Mouse (Mus musculus) megakaryocyte, embryonic 14.5 days (primary cell): ENCODE results near the gene Rph3al. TPM values are rescaled to one million over a fixed set of nuclear protein-coding genes. Genes with fewer than 3 reads are reported as not detected.

Source experiments
- H3K27me3 ChIP-seq: replicated peaks from 2 replicates; pipeline ENCODE3; 2012; ENCODE audit warnings: inconsistent platforms
- H3K36me3 ChIP-seq: replicated peaks from 2 replicates; pipeline ENCODE3; 2012; ENCODE audit warnings: low read length, inconsistent platforms, mixed read lengths
- H3K4me1 ChIP-seq: 2 replicates; pipeline ENCODE4 v1.6.1; 2012; ENCODE audit warnings: inconsistent platforms
- H3K4me3 ChIP-seq: replicated peaks from 2 replicates; pipeline ENCODE3; 2012; ENCODE audit warnings: moderate library complexity, mild to moderate bottlenecking, inconsistent platforms
- H3K9me3 ChIP-seq: 2 replicates; pipeline ENCODE4 v1.6.1; 2012; ENCODE audit warnings: inconsistent platforms
- FLI1 ChIP-seq: IDR thresholded peaks from 2 replicates; pipeline ENCODE4 v1.6.1; 2012; ENCODE audit warnings: low read length, inconsistent platforms, mixed read lengths
- GATA1 ChIP-seq: IDR thresholded peaks from 3 replicates; pipeline ENCODE4 v1.6.1; 2012; ENCODE audit warnings: mixed read lengths, low read length, inconsistent platforms, borderline replicate concordance
- polyA plus RNA-seq: library from polyadenylated mRNA; stranded (reverse); fragments of >175 nt; gene quantifications from 2 replicates; pipeline ENCODE4 v1.2.3, GENCODE M21; 2012; ENCODE audit warnings: low replicate concordance; ENCODE audit not compliant: insufficient read depth

Rph3al gene
- polyA plus RNA-seq, 1 experiment, result 0.25 TPM

GRCm38 (mm10) chr11:75911962-75912361 is 26.3 kb downstream of the Rph3al start:
- Histone ChIP-seq H3K27me3 (peaks cover 73% of the 10 kb centered on the region), H3K4me3 (no peak overlapping the region), H3K4me1 (peaks cover 36% of the 10 kb centered on the region), H3K9me3 (peaks cover 16% of the 10 kb centered on the region), H3K36me3 (no peaks in the 10 kb centered on the region)
- TF ChIP-seq FLI1 (no peak), GATA1 (no peak)

DNA sequence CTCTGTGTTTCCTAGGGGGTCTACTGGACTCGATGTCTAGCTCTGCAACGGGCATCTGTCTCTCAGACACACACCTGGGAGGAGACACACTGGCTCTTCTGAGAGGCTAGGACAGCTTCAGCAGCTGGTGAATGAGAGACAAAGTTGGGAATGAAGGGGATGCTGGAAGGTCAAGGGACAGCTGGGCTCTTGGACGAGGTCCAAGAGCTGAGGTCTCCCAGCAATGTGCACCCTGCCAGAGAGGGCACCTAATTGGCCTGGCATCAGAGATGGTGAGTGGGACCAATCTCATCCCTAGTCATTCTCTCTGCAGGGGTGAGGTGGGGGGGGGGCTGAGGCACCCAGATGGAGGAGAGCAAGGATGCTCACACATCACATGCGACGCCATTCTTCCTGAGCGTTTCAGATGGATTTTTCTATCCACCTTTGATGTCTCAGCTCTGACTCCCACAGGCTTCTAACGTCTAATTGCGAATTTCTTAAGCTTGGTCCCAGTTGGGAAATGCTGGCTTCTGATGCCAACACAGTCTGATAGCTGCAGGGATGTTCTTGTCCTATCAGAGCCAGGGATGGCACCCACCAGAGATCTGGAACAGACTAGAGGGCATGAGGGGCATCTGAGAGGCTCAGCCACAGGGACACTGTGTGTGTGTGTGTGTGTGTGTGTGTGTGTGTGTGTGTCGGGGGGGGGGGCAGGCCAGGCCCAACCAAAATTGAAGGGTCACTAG is 28.4 kb downstream of the Rph3al start:
- Histone ChIP-seq H3K4me3 (no peak overlapping the region), H3K4me1 (peaks cover 31% of the 10 kb centered on the region), H3K9me3 (peaks cover 16% of the 10 kb centered on the region), H3K27me3 (peaks cover 69% of the 10 kb centered on the region), H3K36me3 (no peaks in the 10 kb centered on the region)
- TF ChIP-seq GATA1 (no peak), FLI1 (no peak)

DNA sequence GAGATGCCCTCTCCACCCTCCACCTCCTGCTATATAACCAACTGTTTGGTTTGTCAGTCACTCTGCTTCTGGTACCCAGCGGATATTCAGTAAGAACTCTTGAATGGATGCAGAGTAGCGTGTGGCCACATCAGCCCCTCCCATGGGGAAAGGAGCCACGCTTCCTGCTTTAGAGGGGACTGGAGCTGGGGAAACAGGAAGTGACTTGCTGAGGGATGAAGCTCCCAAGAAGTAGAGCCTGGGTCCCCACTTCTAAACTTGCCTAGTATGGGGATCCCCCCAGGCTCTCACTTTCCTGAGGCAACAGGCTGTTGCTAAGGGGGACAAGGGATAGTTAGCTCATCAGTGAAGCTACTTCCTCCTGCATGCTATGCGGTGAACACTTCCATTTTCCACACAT is 30.8 kb downstream of the Rph3al start:
- Histone ChIP-seq H3K27me3 (peaks cover 84% of the 10 kb centered on the region), H3K9me3 (peaks cover 23% of the 10 kb centered on the region), H3K36me3 (no peaks in the 10 kb centered on the region), H3K4me3 (no peak overlapping the region), H3K4me1 (peaks cover 15% of the 10 kb centered on the region)
- TF ChIP-seq FLI1 (no peak), GATA1 (no peak)

DNA sequence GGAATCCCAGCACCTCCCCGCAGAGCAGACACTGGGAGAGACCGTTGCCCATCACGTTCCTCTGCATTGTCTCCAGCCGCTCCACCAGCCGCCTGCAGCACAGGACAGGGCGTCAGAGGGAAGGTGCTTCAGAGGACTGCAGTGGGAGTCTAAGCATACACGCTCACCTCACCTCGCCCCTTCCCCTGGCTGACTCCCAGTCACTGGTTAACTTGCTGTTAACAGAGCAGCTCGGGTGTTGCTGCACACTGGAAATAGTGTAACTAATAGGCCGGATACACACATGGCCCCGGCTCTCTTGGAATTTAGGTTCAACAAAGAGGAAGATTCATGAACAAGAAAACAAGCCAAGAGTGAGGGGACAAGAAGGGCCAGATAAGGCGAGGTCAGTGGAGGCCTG is 31.7 kb downstream of the Rph3al start:
- no peaks in the 10 kb centered on the region for H3K36me3 ChIP-seq
- H3K4me3 ChIP-seq, result no peak overlapping the region
- peaks cover 17% of the 10 kb centered on the region for H3K9me3 ChIP-seq
- peaks cover 15% of the 10 kb centered on the region for H3K4me1 ChIP-seq
- TF ChIP-seq FLI1, result no peak
- TF ChIP-seq GATA1, result no peak
- peaks cover 88% of the 10 kb centered on the region for H3K27me3 ChIP-seq

GRCm38 (mm10) chr11:75904982-75905381 is 33.2 kb downstream of the Rph3al start:
- no peak for TF ChIP-seq GATA1
- no peak for TF ChIP-seq FLI1
- H3K27me3 ChIP-seq, result peaks cover 90% of the 10 kb centered on the region
- H3K36me3 ChIP-seq, result no peaks in the 10 kb centered on the region
- H3K4me1 ChIP-seq, result peaks cover 26% of the 10 kb centered on the region
- no peak overlapping the region for H3K4me3 ChIP-seq
- H3K9me3 ChIP-seq, result peaks cover 7% of the 10 kb centered on the region

DNA sequence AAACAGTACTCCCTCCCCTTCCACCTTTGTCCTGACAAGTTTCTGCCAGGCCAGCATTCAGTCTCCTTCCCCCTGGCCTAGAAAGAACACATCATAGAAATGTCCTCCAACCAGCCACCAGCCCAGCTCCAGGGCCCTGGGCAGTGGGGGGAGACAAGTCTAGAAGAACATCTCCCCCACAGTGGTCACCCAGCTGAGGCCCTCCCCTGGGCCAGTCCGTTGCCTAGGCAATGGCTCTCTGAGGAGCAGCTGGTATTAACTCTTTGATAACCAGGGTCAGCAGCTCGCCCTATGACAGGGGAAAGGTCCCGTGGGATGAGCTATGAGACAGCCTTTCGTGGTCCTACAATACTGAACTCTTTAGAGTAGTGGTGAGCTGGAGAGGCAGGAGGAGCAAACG is 33.7 kb downstream of the Rph3al start:
- H3K9me3 ChIP-seq, result peaks cover 7% of the 10 kb centered on the region
- no peaks in the 10 kb centered on the region for H3K36me3 ChIP-seq
- H3K27me3 ChIP-seq, result peaks cover 90% of the 10 kb centered on the region
- H3K4me3 ChIP-seq, result no peak overlapping the region
- peaks cover 26% of the 10 kb centered on the region for H3K4me1 ChIP-seq
- no peak for TF ChIP-seq GATA1
- no peak for TF ChIP-seq FLI1

DNA sequence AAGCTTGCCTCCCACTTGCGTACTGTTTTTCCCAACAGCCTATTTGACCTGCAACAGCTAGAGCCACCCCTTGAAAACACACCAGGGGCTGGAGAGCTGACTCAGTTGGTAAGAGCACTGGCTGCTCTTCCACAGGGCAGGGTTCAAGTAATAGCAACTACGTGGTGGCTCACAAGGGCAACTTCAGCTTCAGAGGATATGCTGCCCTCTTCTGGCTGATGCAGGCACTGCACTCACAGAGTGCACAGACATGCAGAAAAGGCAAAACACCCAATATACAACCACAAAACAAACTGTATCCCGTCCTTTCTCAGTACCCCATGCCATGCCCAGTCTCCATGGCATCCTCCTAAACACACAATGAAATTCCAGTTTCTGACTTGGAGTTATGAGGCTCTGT is 34.7 kb downstream of the Rph3al start:
- no peaks in the 10 kb centered on the region for H3K36me3 ChIP-seq
- H3K4me1 ChIP-seq, result peaks cover 22% of the 10 kb centered on the region
- H3K9me3 ChIP-seq, result peaks cover 7% of the 10 kb centered on the region
- H3K4me3 ChIP-seq, result no peak overlapping the region
- H3K27me3 ChIP-seq, result peaks cover 89% of the 10 kb centered on the region
- no peak for TF ChIP-seq FLI1
- TF ChIP-seq GATA1, result no peak

GRCm38 (mm10) chr11:75901339-75901738 is 36.9 kb downstream of the Rph3al start:
- TF ChIP-seq GATA1 (no peak), FLI1 (no peak)
- Histone ChIP-seq H3K9me3 (peaks cover 7% of the 10 kb centered on the region), H3K27me3 (peaks cover 89% of the 10 kb centered on the region), H3K4me3 (no peak overlapping the region), H3K36me3 (no peaks in the 10 kb centered on the region), H3K4me1 (peaks cover 14% of the 10 kb centered on the region)

DNA sequence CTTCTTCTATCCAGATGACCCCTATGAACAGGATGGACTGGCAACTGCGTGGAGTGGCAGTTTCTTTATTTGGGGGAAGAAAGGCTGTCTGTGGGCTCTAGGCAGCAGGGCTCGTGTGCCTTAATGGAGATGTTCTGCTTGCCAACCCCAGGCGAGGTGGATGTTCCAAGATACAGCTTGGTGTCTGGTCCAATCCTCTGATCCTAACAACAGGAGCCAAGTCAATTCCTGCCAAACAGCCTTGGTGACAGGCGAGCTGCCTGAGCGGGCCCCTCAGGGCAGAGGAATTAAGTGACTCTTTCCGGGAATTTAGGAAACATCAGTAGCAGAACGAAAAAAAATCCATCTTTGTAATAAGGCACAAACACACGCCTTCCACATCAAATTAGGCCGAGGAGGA is 38.6 kb downstream of the Rph3al start:
- Histone ChIP-seq H3K36me3 (no peaks in the 10 kb centered on the region), H3K27me3 (peaks cover 93% of the 10 kb centered on the region), H3K4me3 (no peak overlapping the region), H3K9me3 (peaks cover 7% of the 10 kb centered on the region), H3K4me1 (peaks cover 21% of the 10 kb centered on the region)
- no peak for TF ChIP-seq FLI1
- no peak for TF ChIP-seq GATA1

GRCm38 (mm10) chr11:75898532-75898931 is 39.7 kb downstream of the Rph3al start:
- H3K9me3 ChIP-seq, result peaks cover 4% of the 10 kb centered on the region
- H3K36me3 ChIP-seq, result no peaks in the 10 kb centered on the region
- peak overlapping the region; percentile 8 for H3K4me3 ChIP-seq
- H3K27me3 ChIP-seq, result peaks cover 90% of the 10 kb centered on the region
- TF ChIP-seq GATA1 (no peak), FLI1 (no peak)
- peaks cover 25% of the 10 kb centered on the region for H3K4me1 ChIP-seq
